Mouse (Mus musculus) neural tube, embryonic 13.5 days (tissue): Measurements from ENCODE around the gene Gse1. TPM values are rescaled to one million over a fixed set of nuclear protein-coding genes. Genes with fewer than 3 reads are reported as not detected.

ENCODE experiments used
- ATAC-seq: fragments of 200-750 bp; cut with Nextera tagmentation; 2 replicates; pipeline ENCODE4 v1.8.0; 2017; ENCODE audit warnings: low read depth, mild to moderate bottlenecking, moderate TSS enrichment, moderate library complexity
- H3K27ac ChIP-seq: fragments of 300-500 bp; sonication (generic); replicated peaks from 2 replicates; pipeline ENCODE4 v1.5.1; 2015; ENCODE audit warnings: moderate library complexity, mild to moderate bottlenecking, inconsistent platforms
- H3K27me3 ChIP-seq: fragments of 300-500 bp; sonication (generic); 2 replicates; pipeline ENCODE4 v1.6.1; 2015; ENCODE audit warnings: mild to moderate bottlenecking, inconsistent platforms
- H3K36me3 ChIP-seq: fragments of 300-500 bp; sonication (generic); 2 replicates; pipeline ENCODE4 v1.6.1; 2015; ENCODE audit warnings: mild to moderate bottlenecking, inconsistent platforms
- H3K4me1 ChIP-seq: fragments of 300-500 bp; sonication (generic); replicated peaks from 2 replicates; pipeline ENCODE4 v1.6.1; 2015; ENCODE audit warnings: inconsistent platforms
- H3K4me2 ChIP-seq: fragments of 300-500 bp; sonication (generic); 2 replicates; pipeline ENCODE4 v1.6.1; 2015; ENCODE audit warnings: inconsistent platforms, mild to moderate bottlenecking, moderate library complexity
- H3K4me3 ChIP-seq: fragments of 300-500 bp; sonication (generic); 2 replicates; pipeline ENCODE4 v1.5.1; 2015; ENCODE audit warnings: mild to moderate bottlenecking, inconsistent platforms
- H3K9ac ChIP-seq: fragments of 300-500 bp; sonication (generic); 2 replicates; pipeline ENCODE4 v1.6.1; 2015; ENCODE audit warnings: moderate library complexity, mild to moderate bottlenecking, inconsistent platforms
- H3K9me3 ChIP-seq: fragments of 300-500 bp; sonication (generic); 2 replicates; pipeline ENCODE4 v1.6.1; 2016; ENCODE audit warnings: inconsistent platforms
- WGBS: fragments of 180-500 bp; shearing (Covaris S2); methylation state at CpG from one replicate; pipeline ENCODE4 v1.1.7; 2015; 5-methylcytosine and 5-hydroxymethylcytosine counted together
- microRNA-seq: library from miRNA; unstranded; fragments of <30 nt; microRNA quantifications from one replicate; pipeline ENCODE4, GENCODE M21; 2016
- polyA plus RNA-seq: library from polyadenylated mRNA; unstranded; fragments of >200 nt; fragmentation: Nextera tagmentation; extraction: Ambion mirVana; gene quantifications from 2 replicates; pipeline ENCODE4 v1.2.1, GENCODE M21; 2015

The Gse1 gene
- polyA plus RNA-seq, 1 experiment from 2014 or later, result 17.1 TPM

DNA sequence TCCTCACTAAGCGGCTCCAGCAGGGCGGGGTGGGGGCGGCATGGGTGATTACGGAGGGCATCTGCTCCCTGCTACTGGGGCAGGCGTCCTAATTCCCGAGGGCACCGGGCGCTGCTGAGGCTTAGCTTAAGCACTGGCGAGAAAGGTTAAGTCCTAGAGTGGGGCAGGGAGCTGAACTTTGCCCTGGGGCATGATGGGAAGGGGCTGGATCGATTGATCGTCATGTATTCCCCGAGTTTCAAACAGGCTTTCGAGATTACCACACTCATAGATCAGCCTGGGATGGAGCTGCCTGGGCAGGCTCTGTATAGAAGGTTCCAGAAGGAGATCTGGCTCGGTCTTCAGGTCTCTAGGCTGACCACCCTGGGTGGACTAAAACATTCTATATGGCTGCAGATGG is 393.9 kb downstream of the Gse1 start:
- Histone ChIP-seq H3K9me3 (no peaks in the 10 kb centered on the region), H3K36me3 (no peaks in the 10 kb centered on the region), H3K27me3 (no peaks in the 10 kb centered on the region), H3K4me1 (peaks cover 33% of the 10 kb centered on the region), H3K4me3 (no peak overlapping the region), H3K4me2 (no peak overlapping the region), H3K9ac (no peak overlapping the region), H3K27ac (no peak overlapping the region)
- no peak for ATAC-seq
- 70% methylated on average over 14 of the region's 14 CpGs for WGBS

DNA sequence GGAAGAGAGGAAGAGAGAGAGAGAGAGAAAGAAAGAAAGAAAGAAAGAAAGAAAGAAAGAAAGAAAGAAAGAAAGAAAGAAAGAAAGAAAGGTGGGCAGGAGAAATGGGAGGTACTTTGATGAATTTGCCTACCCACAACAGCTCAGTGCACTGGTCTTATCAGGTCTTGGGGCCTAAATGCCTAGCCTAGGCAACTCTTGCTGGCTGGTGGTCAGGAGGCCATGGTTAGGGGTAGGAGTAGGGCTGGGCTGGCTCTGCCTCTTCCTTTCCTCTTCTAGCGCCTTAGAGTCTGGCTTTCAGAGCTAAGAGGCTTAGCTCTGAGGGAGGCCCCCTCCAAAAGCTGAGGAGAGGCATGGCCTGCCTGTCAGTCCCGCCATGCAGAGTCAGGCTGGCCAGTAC is 395.4 kb downstream of the Gse1 start:
- H3K36me3 ChIP-seq, result no peaks in the 10 kb centered on the region
- H3K4me3 ChIP-seq, result no peak overlapping the region
- H3K27ac ChIP-seq, result no peak overlapping the region
- no peak for ATAC-seq
- H3K27me3 ChIP-seq, result no peaks in the 10 kb centered on the region
- H3K4me1 ChIP-seq, result peaks cover 20% of the 10 kb centered on the region; the same call in 1 of the 2 replicates
- 36% methylated on average over 2 of the region's 2 CpGs for WGBS
- H3K9me3 ChIP-seq, result no peaks in the 10 kb centered on the region
- H3K4me2 ChIP-seq, result no peak overlapping the region
- H3K9ac ChIP-seq, result no peak overlapping the region

DNA sequence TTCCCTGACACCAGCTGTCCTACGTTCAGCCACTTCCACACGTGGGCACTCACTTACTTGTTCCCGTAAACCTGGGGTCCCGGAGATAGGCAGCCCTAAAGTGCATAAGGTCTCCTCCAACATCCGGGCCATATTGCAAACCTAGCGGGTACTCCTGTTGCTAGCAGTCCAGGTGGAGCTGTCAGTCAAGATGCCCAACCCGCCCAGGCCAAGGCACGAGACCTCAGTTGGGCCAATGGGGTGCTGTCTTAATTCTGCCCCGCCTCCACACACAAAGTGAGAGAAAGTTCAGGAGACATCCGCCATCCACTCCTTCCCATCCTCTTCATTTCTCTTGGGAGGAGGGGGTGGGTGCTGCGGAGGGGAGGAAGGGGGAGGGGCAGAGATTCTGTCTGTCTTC is 398.2 kb downstream of the Gse1 start:
- Histone ChIP-seq H3K36me3 (no peaks in the 10 kb centered on the region), H3K27me3 (no peaks in the 10 kb centered on the region), H3K9me3 (no peaks in the 10 kb centered on the region), H3K4me3 (no peak overlapping the region), H3K4me1 (peaks cover 17% of the 10 kb centered on the region; the same call in 1 of the 2 replicates), H3K27ac (no peak overlapping the region), H3K4me2 (no peak overlapping the region), H3K9ac (no peak overlapping the region)
- 63% methylated on average over 11 of the region's 11 CpGs for WGBS
- no peak for ATAC-seq

DNA sequence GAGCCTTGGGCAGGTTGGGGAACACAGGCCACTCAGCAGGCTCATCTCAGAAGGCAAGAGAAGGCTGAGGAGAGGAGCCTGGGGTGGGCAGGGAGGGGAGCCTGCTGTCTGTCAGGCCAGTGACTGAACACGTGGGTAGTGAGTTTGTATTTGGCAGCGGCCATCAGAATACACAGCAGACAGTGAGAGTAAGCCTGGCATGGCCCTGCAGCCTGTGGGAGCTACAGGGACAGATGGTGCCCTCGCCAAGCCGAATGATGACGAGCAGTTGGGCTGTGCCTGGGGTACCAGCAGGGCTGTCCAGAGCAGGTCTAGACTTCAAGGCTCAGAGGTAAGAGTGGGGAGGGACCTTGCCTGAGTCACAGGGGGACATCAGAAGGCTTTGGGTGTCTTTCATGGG is 399.0 kb downstream of the Gse1 start:
- Histone ChIP-seq H3K4me1 (0 out of 2 replicates have a peak, but pooled peaks cover 9% of the 10 kb centered on the region), H3K9me3 (no peaks in the 10 kb centered on the region), H3K4me3 (no peak overlapping the region), H3K27ac (no peak overlapping the region), H3K27me3 (0 out of 2 replicates have a peak, but pooled peaks cover 1% of the 10 kb centered on the region), H3K4me2 (no peak overlapping the region), H3K36me3 (no peaks in the 10 kb centered on the region), H3K9ac (no peak overlapping the region)
- WGBS, result 73% methylated on average over 5 of the region's 5 CpGs
- no peak for ATAC-seq

DNA sequence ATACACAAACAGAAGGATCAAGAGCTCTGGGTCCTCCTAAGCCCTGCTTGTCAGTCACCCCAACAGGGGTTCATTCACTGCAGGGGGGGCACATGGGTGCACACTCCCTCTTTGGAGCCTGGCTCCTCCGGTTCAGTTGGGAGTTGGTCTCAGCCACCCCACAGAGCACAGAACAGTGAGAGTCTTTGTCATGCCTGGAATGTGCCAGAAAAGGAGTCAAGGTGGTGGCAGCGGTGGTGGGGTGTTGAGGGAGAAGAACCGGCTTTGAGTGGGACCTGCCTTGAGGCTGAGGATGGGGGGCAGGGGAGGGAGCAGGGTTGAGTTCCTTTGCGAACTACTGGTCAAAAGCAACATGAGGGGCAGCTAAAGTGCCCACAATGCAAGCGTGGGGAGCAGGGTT is 401.8 kb downstream of the Gse1 start:
- no peak for ATAC-seq
- H3K27me3 ChIP-seq, result peaks cover 29% of the 10 kb centered on the region
- H3K36me3 ChIP-seq, result no peaks in the 10 kb centered on the region
- H3K4me1 ChIP-seq, result peaks cover 19% of the 10 kb centered on the region
- no peak overlapping the region for H3K4me2 ChIP-seq
- H3K27ac ChIP-seq, result no peak overlapping the region
- no peak overlapping the region for H3K9ac ChIP-seq
- no peak overlapping the region for H3K4me3 ChIP-seq
- H3K9me3 ChIP-seq, result no peaks in the 10 kb centered on the region
- 56% methylated on average over 5 of the region's 5 CpGs for WGBS

DNA sequence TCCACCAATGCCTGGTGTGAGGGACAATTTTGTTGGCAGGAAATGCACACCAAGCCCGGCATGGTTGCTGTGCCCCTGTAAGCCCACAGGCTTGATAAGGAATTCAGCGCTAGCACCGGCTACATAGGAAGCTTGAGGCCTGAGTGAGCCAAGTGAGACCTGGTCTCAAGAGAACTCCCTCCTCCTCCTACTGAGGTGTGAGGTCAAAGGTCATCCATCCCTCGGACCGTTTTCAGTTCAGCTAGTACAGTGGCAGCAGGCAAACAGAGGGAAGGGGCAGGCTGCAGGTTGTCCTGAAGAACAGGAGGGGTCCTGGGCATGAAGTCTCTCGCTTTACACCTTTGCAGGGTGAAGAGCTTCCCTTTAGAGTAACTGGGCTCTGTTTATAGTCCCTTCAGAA is 402.6 kb downstream of the Gse1 start:
- WGBS, result 35% methylated on average over 6 of the region's 6 CpGs
- Histone ChIP-seq H3K4me1 (peaks cover 19% of the 10 kb centered on the region), H3K4me3 (no peak overlapping the region), H3K4me2 (no peak overlapping the region), H3K36me3 (no peaks in the 10 kb centered on the region), H3K9me3 (no peaks in the 10 kb centered on the region), H3K27ac (no peak overlapping the region), H3K9ac (no peak overlapping the region), H3K27me3 (peaks cover 35% of the 10 kb centered on the region)
- ATAC-seq, result no peak

Small RNA genes within 50 kb of the gene (microRNA-seq; reads per million reads assigned to microRNA genes)
- gene Gm22715 (not detected), gene Mir7687 (1.8 reads per million, percentile 5 among the genes with 10 or more reads in this experiment)

Other genes starting within 250 kb of the Gse1 start
- 4.3 TPM in 2 replicates for gene Crispld2, start 236.0 kb upstream of the Gse1 start, polyA plus RNA-seq
- gene Zdhhc7, start 127.0 kb upstream of the Gse1 start, polyA plus RNA-seq, result 30.1 and 30.4 TPM in 2 replicates
- 19.4 and 24.0 TPM in 2 replicates for gene 6430548M08Rik, start 114.3 kb upstream of the Gse1 start, polyA plus RNA-seq
- gene Fam92b, start 51.0 kb upstream of the Gse1 start, polyA plus RNA-seq, result 2.3 and 2.7 TPM in 2 replicates